Mouse (Mus musculus): ENCODE results near the gene Snx30. TPM values are rescaled to one million over a fixed set of nuclear protein-coding genes. Genes with fewer than 3 reads are reported as not detected.

Snx30 gene
- polyA plus RNA-seq, 1 experiment: 24.7 TPM

GRCm38 (mm10) chr4:59765385-59766005 is 40.1 kb upstream of the Snx30 start:
- no peak for TF ChIP-seq CTCF (IDR thresholded peaks at IDR 0.05; ENCODE audit: borderline replicate concordance, insufficient read depth, low read depth, low read length)
- no peak for TF ChIP-seq POLR2A (IDR thresholded peaks at IDR 0.05; ENCODE audit: borderline replicate concordance, insufficient read depth, low read length)
- WGBS: 29% methylated on average over 7 of the region's 7 CpGs
- no peak overlapping the region for H3K27ac ChIP-seq (ENCODE audit: insufficient read depth, low read length)
- peak in 1 of 2 experiments; percentile 23 for DNase-seq
- H3K4me1 ChIP-seq (ENCODE audit: control insufficient read depth, insufficient read depth, low read length): no peaks in the 10 kb centered on the region
- H3K27me3 ChIP-seq (ENCODE audit: control insufficient read depth, insufficient read depth, low read length): no peaks in the 10 kb centered on the region
- no peak overlapping the region for H3K4me3 ChIP-seq (replicated peaks; ENCODE audit: insufficient read depth, low read depth, low read length)

GRCm38 (mm10) chr4:59767717-59768116 is 37.9 kb upstream of the Snx30 start:
- no peaks in the 10 kb centered on the region for H3K4me1 ChIP-seq (ENCODE audit: control insufficient read depth, insufficient read depth, low read length)
- TF ChIP-seq CTCF (IDR thresholded peaks at IDR 0.05; ENCODE audit: borderline replicate concordance, insufficient read depth, low read depth, low read length) (no peak), POLR2A (IDR thresholded peaks at IDR 0.05; ENCODE audit: borderline replicate concordance, insufficient read depth, low read length) (no peak)
- WGBS: 96% methylated on average over 2 of the region's 2 CpGs
- no peak for DNase-seq
- H3K4me3 ChIP-seq (replicated peaks; ENCODE audit: insufficient read depth, low read depth, low read length): no peak overlapping the region
- H3K27ac ChIP-seq (ENCODE audit: insufficient read depth, low read length): no peak overlapping the region
- no peaks in the 10 kb centered on the region for H3K27me3 ChIP-seq (ENCODE audit: control insufficient read depth, insufficient read depth, low read length)

DNA sequence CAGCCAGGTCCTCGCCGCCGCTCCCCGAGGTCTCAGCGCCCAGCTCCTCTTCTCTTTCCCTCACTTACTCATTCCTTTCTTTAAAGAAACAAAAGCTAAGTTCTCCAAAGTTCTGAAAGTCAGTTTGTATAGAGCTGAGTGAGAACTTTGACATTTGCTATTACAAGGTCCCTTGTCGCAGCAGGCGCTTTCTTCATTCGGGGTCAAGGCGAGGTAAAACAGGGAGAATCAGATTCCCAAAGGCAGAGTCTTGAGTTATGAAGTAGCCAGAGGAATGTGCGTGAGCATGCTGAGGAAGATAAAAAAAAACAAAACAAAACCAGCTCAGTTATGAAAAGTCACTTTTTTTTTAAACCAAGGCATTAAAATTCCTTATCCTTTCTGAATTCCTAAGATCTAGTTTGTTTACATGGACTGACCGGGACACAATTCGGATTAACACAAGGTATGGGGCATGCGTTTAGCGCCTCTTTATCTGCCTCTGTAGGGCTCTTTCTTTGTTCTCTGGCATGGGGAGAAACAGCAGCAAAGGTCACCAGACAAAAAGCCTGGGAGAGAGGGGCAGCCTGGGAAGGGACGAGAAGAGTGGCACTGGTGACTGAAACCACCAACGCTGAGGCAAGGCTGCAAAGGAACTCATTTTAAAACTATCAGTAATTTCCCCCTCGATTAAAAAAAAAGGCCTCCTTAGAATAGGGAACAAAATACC is 33.3 kb upstream of the Snx30 start:
- DNase-seq: no peak
- no peaks in the 10 kb centered on the region for H3K4me1 ChIP-seq (ENCODE audit: control insufficient read depth, insufficient read depth, low read length)
- no peak overlapping the region for H3K27ac ChIP-seq (ENCODE audit: insufficient read depth, low read length)
- TF ChIP-seq POLR2A (IDR thresholded peaks at IDR 0.05; ENCODE audit: borderline replicate concordance, insufficient read depth, low read length) (no peak), CTCF (IDR thresholded peaks at IDR 0.05; ENCODE audit: borderline replicate concordance, insufficient read depth, low read depth, low read length) (no peak)
- H3K27me3 ChIP-seq (ENCODE audit: control insufficient read depth, insufficient read depth, low read length): no peaks in the 10 kb centered on the region
- 65% methylated on average over 17 of the region's 17 CpGs for WGBS
- H3K4me3 ChIP-seq (replicated peaks; ENCODE audit: insufficient read depth, low read depth, low read length): no peak overlapping the region

DNA sequence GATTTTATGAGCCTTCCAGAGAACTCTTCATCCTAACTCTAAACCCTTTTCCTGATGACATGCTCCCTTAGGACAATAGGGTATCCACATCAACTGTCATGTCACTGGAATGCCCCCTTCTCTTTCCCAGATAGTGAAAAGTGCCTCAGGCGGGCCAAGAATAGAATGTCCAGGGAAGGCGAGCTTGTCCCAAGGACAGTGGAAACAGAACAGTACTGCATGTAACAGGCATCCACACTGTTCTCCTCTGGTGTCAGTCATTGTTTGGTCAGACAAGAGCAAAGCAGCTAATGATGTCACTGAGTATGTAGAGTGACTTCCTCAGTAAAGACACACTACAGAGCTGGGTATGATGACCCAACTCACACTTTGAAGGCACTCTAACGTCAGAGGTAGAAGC is 27.8 kb upstream of the Snx30 start:
- DNase-seq: no peak
- Histone ChIP-seq H3K27me3 (ENCODE audit: control insufficient read depth, insufficient read depth, low read length) (no peaks in the 10 kb centered on the region), H3K4me1 (ENCODE audit: control insufficient read depth, insufficient read depth, low read length) (no peaks in the 10 kb centered on the region), H3K27ac (ENCODE audit: insufficient read depth, low read length) (no peak overlapping the region), H3K4me3 (replicated peaks; ENCODE audit: insufficient read depth, low read depth, low read length) (no peak overlapping the region)
- TF ChIP-seq POLR2A (IDR thresholded peaks at IDR 0.05; ENCODE audit: borderline replicate concordance, insufficient read depth, low read length) (no peak), CTCF (IDR thresholded peaks at IDR 0.05; ENCODE audit: borderline replicate concordance, insufficient read depth, low read depth, low read length) (no peak)
- WGBS: 74% methylated on average over 3 of the region's 3 CpGs

DNA sequence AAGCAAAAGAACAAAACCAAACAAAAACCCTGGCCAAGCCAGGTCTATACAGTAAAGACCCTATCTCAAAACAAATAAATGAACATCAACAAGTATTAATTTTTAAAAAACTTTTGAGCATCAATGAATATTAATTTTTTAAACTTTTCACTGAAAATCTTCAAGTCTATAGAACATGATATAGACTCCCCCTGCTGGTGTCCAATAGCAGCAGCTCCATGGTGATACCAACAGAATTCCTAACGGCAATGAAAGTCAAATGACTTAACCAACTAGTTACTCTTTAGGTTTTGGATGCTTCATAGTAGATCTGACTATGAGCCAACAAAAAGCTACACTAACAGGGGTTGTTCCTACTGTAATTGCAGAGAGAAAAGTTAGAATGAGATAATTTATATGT is 25.1 kb upstream of the Snx30 start:
- 8% methylated on average over 1 of the region's 1 CpGs for WGBS
- Histone ChIP-seq H3K4me1 (ENCODE audit: control insufficient read depth, insufficient read depth, low read length) (no peaks in the 10 kb centered on the region), H3K4me3 (replicated peaks; ENCODE audit: insufficient read depth, low read depth, low read length) (no peak overlapping the region), H3K27ac (ENCODE audit: insufficient read depth, low read length) (no peak overlapping the region), H3K27me3 (ENCODE audit: control insufficient read depth, insufficient read depth, low read length) (no peaks in the 10 kb centered on the region)
- TF ChIP-seq POLR2A (IDR thresholded peaks at IDR 0.05; ENCODE audit: borderline replicate concordance, insufficient read depth, low read length) (no peak), CTCF (IDR thresholded peaks at IDR 0.05; ENCODE audit: borderline replicate concordance, insufficient read depth, low read depth, low read length) (no peak)
- peak in 1 of 2 experiments; percentile 27 for DNase-seq

- under 1% methylated on average over 46 of the region's 47 CpGs for WGBS
- H3K4me1 ChIP-seq (ENCODE audit: control insufficient read depth, insufficient read depth, low read length): no peaks in the 10 kb centered on the region
- H3K27ac ChIP-seq (ENCODE audit: insufficient read depth, low read length): no peak overlapping the region
- peak in 1 of 2 experiments; percentile 24 for DNase-seq
- no peaks in the 10 kb centered on the region for H3K27me3 ChIP-seq (ENCODE audit: control insufficient read depth, insufficient read depth, low read length)
- H3K4me3 ChIP-seq (replicated peaks; ENCODE audit: insufficient read depth, low read depth, low read length): peak overlapping the region; percentile 65
- TF ChIP-seq CTCF (IDR thresholded peaks at IDR 0.05; ENCODE audit: borderline replicate concordance, insufficient read depth, low read depth, low read length): no peak
- no peak for TF ChIP-seq POLR2A (IDR thresholded peaks at IDR 0.05; ENCODE audit: borderline replicate concordance, insufficient read depth, low read length)
These were observed 22.6 kb upstream of the Snx30 start for GRCm38 (mm10) chr4:59782853-59783684.

DNA sequence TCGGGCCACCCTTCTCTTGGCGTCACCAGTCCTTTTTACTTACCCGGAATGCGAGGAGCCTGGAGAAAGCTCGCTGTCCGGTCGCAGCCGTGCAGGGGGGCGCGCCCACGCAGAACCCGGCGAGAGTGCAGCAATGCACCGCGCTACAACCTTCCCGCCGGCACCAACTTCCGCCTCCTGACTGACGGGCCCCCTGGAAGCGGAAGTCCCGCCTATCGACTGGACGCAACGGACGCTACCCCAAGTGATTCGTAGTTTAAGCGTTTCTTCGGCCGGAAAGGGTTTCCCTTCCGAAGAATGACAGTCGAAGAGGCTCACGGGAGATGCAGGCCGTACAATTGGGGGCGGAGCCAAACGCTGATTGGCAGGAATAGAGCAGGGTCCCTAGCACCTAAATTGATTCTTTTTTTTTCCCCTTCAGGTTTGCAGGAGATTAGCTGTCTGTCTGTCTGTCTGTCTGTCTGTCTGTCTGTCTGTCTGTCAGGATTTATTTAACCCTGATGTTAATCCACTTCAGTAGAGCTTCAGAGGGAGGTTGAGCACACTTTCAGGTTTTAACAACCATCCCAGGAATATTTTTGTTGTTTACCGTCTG is 21.9 kb upstream of the Snx30 start:
- no peaks in the 10 kb centered on the region for H3K27me3 ChIP-seq (ENCODE audit: control insufficient read depth, insufficient read depth, low read length)
- H3K4me1 ChIP-seq (ENCODE audit: control insufficient read depth, insufficient read depth, low read length): no peaks in the 10 kb centered on the region
- H3K4me3 ChIP-seq (replicated peaks; ENCODE audit: insufficient read depth, low read depth, low read length): peak overlapping the region; percentile 65
- H3K27ac ChIP-seq (ENCODE audit: insufficient read depth, low read length): no peak overlapping the region
- WGBS: under 1% methylated on average over 36 of the region's 36 CpGs
- peak; percentile 96 to 97 for DNase-seq
- TF ChIP-seq CTCF (IDR thresholded peaks at IDR 0.05; ENCODE audit: borderline replicate concordance, insufficient read depth, low read depth, low read length) (no peak), POLR2A (IDR thresholded peaks at IDR 0.05; ENCODE audit: borderline replicate concordance, insufficient read depth, low read length) (peak; percentile 56; the same call in 1 of the 2 replicates)

Measured in cerebellum, adult 2 months (tissue).